Mouse (Mus musculus) Patski (cell line): Measurements from ENCODE around the gene Enkd1. TPM values are rescaled to one million over a fixed set of nuclear protein-coding genes. Genes with fewer than 3 reads are reported as not detected.

Source experiments
- ATAC-seq: fragments of 100-300 bp; one replicate; pipeline ENCODE4 v1.8.0; 2021
- CTCF ChIA-PET: fragments of 350-600 bp; sonication (Branson Sonifier 250); formaldehyde crosslinking; loops from one replicate; lab custom pipeline; 2022; ENCODE audit warnings: inconsistent platforms; lab: Charles Lee
- POLR2A ChIA-PET: fragments of 350-600 bp; sonication (Branson Sonifier 250); formaldehyde crosslinking; loops from one replicate; lab custom pipeline; 2022; ENCODE audit warnings: antibody characterized with exemption, inconsistent platforms; lab: Charles Lee
- DNase-seq: peaks from one replicate; pipeline ENCODE4 v3.0.0-alpha.2; 2011; ENCODE audit warnings: low read depth, low spot score
- H3K27me3 ChIP-seq: fragments of 371-371 bp; one replicate; pipeline ENCODE4 v1.5.1; 2021
- CTCF ChIP-seq: fragments of 100-300 bp; IDR thresholded peaks from one replicate; pipeline ENCODE4 v1.5.1; 2021
- in situ Hi-C: fragments of 300-500 bp; cut with MboI; formaldehyde crosslinking; loops from 3 replicates; pipeline ENCODE4 v1.11.1; 2018; ENCODE audit warnings: low pct_unique_long_range_greater_than_20kb, mixed read lengths
- polyA plus RNA-seq: library from polyadenylated mRNA; unstranded; gene quantifications from one replicate; pipeline ENCODE4 v1.2.3, GENCODE M21; 2021

Gene Enkd1
- polyA plus RNA-seq, 1 experiment from 2014 or later: 39.5 TPM

DNA sequence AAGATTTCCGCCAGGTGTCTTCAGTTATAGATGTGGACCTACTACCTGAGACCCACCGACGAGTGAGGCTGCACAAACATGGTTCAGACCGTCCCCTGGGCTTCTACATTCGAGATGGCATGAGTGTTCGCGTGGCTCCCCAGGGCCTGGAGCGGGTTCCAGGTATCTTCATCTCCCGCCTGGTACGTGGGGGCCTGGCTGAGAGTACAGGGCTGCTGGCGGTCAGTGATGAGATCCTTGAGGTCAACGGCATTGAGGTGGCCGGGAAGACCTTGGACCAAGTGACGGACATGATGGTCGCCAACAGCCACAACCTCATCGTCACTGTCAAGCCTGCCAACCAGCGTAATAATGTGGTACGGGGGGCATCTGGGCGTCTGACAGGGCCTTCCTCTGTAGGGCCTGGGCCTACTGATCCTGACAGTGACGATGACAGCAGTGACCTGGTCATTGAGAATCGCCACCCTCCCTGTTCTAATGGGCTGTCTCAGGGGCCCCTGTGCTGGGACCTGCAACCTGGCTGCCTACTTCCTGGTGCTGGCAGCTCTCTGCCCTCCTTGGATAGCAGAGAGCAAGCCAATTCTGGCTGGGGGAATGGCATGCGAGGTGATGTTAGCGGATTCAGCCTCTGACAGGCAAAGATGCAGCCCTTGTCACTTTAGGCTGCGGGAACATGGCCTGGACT lies 5.1 kb downstream of the Enkd1 start:
- CTCF ChIA-PET: interaction anchor here (1.4 kb wide), 1 partner anchor 139 kb away, joined by 3 read pairs; no protein-coding TSS in a partner anchor
- no peak for ATAC-seq
- POLR2A ChIA-PET: no interaction called here
- in situ Hi-C loops: no loop called here
- no peaks in the 10 kb centered on the region for H3K27me3 ChIP-seq
- no peak for TF ChIP-seq CTCF
- no peak for DNase-seq

- no peaks in the 10 kb centered on the region for H3K27me3 ChIP-seq
- DNase-seq (no peak), ATAC-seq (peak; percentile 32)
- POLR2A ChIA-PET: no interaction called here
- in situ Hi-C loops: no loop called here
- CTCF ChIA-PET: no interaction called here
- TF ChIP-seq CTCF: no peak
Measured at GRCm38 (mm10) chr8:105702001-105702401, 6.0 kb downstream of the Enkd1 start.

DNA sequence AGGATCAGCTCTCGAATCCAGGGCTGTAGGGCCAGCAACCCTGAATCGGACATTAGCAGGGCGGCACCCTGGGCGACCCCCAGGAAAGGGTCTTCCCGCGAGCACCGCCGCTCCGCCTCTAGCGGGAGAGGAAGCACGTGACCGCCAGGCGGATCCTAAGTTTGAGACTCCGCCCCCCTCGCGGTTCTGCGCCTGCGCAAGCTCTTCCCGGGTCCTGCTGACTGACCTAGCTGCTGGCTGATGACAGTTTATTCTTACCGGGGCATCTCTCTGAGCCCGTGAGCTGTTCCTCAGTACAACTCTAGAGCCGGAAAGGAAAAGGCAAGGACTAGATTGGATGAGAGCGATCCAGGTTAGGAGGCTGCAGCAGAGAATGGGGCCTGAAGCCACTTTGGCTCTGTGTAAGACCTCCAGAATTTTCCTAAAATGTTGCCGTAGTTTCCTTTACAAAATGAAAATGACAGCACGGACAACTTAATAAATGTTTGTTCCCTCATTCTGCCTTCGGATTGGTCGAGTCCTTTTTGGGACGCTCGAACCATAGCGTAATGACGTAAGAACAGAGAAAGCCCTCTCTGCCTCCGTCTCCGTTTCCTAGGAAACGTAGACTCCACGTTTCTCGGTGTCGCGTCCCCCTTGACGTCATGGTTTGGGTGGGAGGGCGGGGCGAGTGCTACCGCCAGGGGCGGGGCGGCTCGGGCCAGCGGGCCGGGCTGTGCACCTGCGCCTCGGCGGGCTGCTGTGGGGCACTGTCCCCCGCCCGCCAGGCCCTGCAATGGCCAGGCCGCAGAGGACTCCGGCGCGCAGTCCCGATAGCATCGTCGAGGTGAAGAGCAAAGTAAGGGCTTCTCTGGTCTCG lies 6.8 kb downstream of the Enkd1 start, which contains the start of the genes Acd and Pard6a:
Gene Acd (minus strand): TSS at position 137 of the 859 bp plus-strand sequence.
Gene Pard6a (plus strand): TSS at position 183 of the 859 bp plus-strand sequence.
- in situ Hi-C loops: no loop called here
- no peak for TF ChIP-seq CTCF
- POLR2A ChIA-PET: interaction anchor here (0.6 to 1.3 kb wide), 2 partner anchors 95 to 309 kb away, joined by 4 to 5 read pairs; no protein-coding TSS in a partner anchor
- CTCF ChIA-PET: interaction anchor here (1.0 kb wide), 1 partner anchor 33 kb away, joined by 3 read pairs; no protein-coding TSS in a partner anchor
- ATAC-seq: peak; percentile 57
- DNase-seq: peak; percentile 78
- H3K27me3 ChIP-seq: no peaks in the 10 kb centered on the region

- H3K27me3 ChIP-seq: no peaks in the 10 kb centered on the region
- TF ChIP-seq CTCF: no peak
- ATAC-seq (peak; percentile 58), DNase-seq (no peak)
- in situ Hi-C loops: no loop called here
- ChIA-PET POLR2A (interaction anchor here (1.3 kb wide), 1 partner anchor 94 kb away, joined by 5 read pairs; no protein-coding TSS in a partner anchor), CTCF (interaction anchor here (1.0 kb wide), 1 partner anchor 32 kb away, joined by 3 read pairs; no protein-coding TSS in a partner anchor)
Measured at GRCm38 (mm10) chr8:105700566-105700965, 7.4 kb downstream of the Enkd1 start.

DNA sequence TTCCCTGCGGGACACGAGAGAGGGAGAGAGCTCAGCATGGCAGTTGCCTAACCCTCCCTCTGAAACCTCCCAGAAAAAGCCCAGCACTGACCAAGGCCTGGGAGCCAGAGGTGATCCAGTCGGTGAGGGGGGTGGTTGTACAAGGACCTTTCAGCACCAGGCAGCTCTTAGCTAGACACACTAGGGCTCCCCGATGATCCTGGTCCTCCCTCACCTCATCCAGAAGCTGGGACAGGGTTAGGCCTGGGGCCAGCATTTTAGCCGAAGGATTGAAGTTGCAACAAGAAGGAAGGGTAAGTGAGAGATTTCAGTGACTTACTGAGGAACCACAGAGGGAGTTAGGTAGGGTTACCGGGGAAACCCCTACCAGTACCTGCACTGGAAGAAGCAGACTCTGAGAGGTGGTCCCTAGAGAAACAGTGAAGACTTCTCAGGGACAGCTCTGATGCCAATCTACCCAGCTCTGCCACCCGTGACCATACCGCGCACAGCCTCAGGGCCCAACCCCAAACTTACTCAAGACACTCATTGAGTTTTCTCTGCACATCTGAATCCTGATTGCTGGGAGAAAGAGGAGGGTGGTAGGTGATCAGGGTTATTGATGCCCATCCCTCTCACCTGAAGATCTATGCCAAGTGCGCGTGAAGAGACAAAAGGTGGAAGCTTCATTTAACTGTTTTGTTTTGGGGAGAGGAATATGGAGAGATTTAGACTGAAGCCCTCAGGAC lies 8.4 kb downstream of the Enkd1 start:
- ChIA-PET POLR2A (interaction anchor here (1.3 kb wide), 1 partner anchor 94 kb away, joined by 5 read pairs; no protein-coding TSS in a partner anchor), CTCF (interaction anchor here (1.0 kb wide), 1 partner anchor 31 kb away, joined by 3 read pairs; no protein-coding TSS in a partner anchor)
- no peaks in the 10 kb centered on the region for H3K27me3 ChIP-seq
- in situ Hi-C loops: no loop called here
- no peak for TF ChIP-seq CTCF
- DNase-seq (no peak), ATAC-seq (no peak)

- no peaks in the 10 kb centered on the region for H3K27me3 ChIP-seq
- ATAC-seq (no peak), DNase-seq (no peak)
- TF ChIP-seq CTCF: no peak
- ChIA-PET POLR2A (interaction anchor here (0.6 kb wide), 1 partner anchor 76 kb away, joined by 3 read pairs; no protein-coding TSS in a partner anchor), CTCF (no interaction called here)
- in situ Hi-C loops: no loop called here
Measured at GRCm38 (mm10) chr8:105698734-105699133, 9.3 kb downstream of the Enkd1 start.

DNA sequence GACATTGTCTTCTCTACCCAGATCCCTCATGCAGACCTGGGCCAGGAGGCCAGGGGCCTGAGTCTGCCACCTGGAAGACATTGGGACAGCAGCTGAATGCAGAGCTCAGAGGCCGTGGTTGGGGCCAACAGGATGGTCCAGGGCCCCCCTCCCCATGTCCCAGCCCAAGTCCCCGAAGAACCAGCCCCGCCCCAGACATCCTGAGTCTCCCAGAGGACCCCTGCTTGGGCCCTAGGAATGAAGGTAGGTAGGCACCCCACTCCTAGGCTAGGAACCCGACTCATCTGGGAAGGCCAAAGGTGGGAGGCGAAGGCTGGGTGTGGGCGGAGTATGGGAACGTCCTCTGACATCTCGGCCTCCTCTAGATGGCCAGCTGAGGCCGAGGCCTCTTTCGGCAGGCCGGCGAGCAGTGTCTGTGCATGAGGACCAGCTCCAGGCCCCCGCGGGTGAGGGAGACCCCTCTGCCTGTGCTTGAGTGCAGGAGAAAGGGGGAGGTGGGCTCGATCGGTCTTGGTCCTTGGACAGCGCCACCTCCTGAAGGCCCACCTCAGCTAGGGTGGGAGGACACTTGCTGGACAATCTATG lies 10.7 kb downstream of the Enkd1 start:
- ChIA-PET CTCF (no interaction called here), POLR2A (no interaction called here)
- TF ChIP-seq CTCF: no peak
- ATAC-seq (no peak), DNase-seq (no peak)
- in situ Hi-C loops: no loop called here
- H3K27me3 ChIP-seq: no peaks in the 10 kb centered on the region

DNA sequence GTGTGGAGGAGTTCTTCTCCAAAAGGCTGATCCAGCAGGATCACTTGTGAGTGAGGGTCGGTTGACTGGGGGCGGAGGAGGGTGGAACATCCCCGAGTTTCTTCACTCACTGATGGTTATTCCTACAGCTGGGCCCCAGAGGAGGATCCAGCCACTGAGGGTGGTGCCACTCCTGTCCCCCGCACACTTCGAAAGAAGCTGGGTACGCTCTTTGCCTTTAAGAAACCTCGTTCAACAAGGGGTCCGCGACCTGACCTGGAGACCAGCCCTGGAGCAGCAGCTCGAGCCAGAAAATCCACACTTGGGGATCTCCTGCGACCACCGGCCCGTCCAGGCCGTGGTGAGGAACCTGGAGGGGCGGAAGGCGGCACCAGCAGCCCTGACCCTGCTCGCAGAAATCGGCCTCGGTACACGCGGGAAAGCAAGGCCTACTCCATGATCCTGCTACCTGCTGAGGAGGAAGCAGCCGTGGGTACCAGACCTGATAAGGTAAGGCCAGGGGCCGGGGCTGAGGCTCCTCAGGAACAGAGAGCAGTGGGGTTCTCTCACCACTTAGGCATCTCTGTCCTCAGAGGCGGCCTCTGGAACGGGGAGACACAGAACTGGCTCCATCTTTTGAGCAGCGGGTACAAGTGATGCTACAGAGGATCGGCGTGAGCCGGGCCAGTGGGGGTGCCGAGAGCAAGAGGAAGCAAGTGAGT lies 12.8 kb downstream of the Enkd1 start:
- no peak for TF ChIP-seq CTCF
- no peak for ATAC-seq
- in situ Hi-C loops: no loop called here
- DNase-seq: no peak
- ChIA-PET POLR2A (no interaction called here), CTCF (no interaction called here)
- H3K27me3 ChIP-seq: no peaks in the 10 kb centered on the region
